Comparison of ENCODE assay signal across 23 mouse cellular contexts in genomic region chr1:186350381-186350780, GRCm38 (mm10).
DNase-seq lines count a peak whose midpoint lies in the region; TF ChIP-seq lines count a peak whose summit lies in the region.
"Had no signal": no experiment of that assay in that cellular context is flagged by ENCODE, and none has a peak within 500 bp of the region (broad histone marks: within the 10 kb centered on the region; RNA-seq: fewer than 3 reads in every experiment).

No protein-coding gene starts in this region.

- H3K27ac ChIP-seq in heart, adult 2 months: no peak overlapping the region
- H3K27ac ChIP-seq: embryonic facial prominence, embryonic 13.5 days; embryonic facial prominence, embryonic 15.5 days; forebrain, embryonic 10.5 days; forebrain, embryonic 12.5 days had no signal

- no peaks in the 10 kb centered on the region for H3K36me3 ChIP-seq in heart, adult 2 months (ENCODE audit: control insufficient read depth, insufficient read depth, low read length)
- H3K36me3 ChIP-seq: embryonic facial prominence, embryonic 13.5 days; embryonic facial prominence, embryonic 15.5 days; forebrain, embryonic 10.5 days; forebrain, embryonic 12.5 days; G1E had no signal

- TF ChIP-seq POLR2A in heart, adult 2 months (IDR thresholded peaks at IDR 0.05; ENCODE audit: insufficient read depth, low read depth, low read length): no peak

- intact Hi-C loops in heart, adult 2 months (cut with DNase I): no loop called here

- H3K27me3 ChIP-seq in heart, adult 2 months (ENCODE audit: control insufficient read depth, insufficient read depth, low read length): peaks cover 3% of the 10 kb centered on the region; the same call in 1 of the 2 replicates
- H3K27me3 ChIP-seq: CH12.LX; embryonic facial prominence, embryonic 13.5 days; embryonic facial prominence, embryonic 15.5 days; forebrain, embryonic 12.5 days; Patski had no signal

- no peak for TF ChIP-seq CTCF in heart, adult 2 months (IDR thresholded peaks at IDR 0.05)

- H3K4me3 ChIP-seq in heart, adult 2 months: no peak overlapping the region
- H3K4me3 ChIP-seq: embryonic facial prominence, embryonic 13.5 days; embryonic facial prominence, embryonic 15.5 days; erythroblast, embryonic 14.5 days; forebrain, embryonic 10.5 days; forebrain, embryonic 12.5 days had no signal

- no peak overlapping the region for H3K9ac ChIP-seq in heart, adult 2 months (ENCODE audit: low read depth, low read length)
- H3K9ac ChIP-seq: embryonic facial prominence, embryonic 13.5 days; embryonic facial prominence, embryonic 15.5 days; forebrain, embryonic 12.5 days had no signal

- peak; percentile 15 for DNase-seq in gastrocnemius, adult 18-20 months (ENCODE audit: low spot score)
- DNase-seq in gastrocnemius, adult 8-10 months (ENCODE audit: low spot score in 2 of 2): no peak
- DNase-seq in heart, adult 11 months: peak; percentile 90
- DNase-seq in heart, adult 2 months: no peak
- DNase-seq in skeletal muscle tissue, adult 2 months (ENCODE audit: low read depth, low spot score): peak; percentile 31
- DNase-seq: adrenal gland, adult 8-10 months; adrenal gland, postnatal 14 days; adrenal gland, postnatal 36 days; B cell, adult 2 months; cerebellum, adult 11-12 months; cerebellum, adult 2 months; cerebellum, adult 9-10 months; cerebellum, postnatal 10 days; cerebellum, postnatal 36 days; embryo, embryonic 11 days had no signal

- H3K4me1 ChIP-seq in heart, adult 2 months (ENCODE audit: control insufficient read depth, insufficient read depth, low read length): peaks cover 2% of the 10 kb centered on the region; the same call in 1 of the 2 replicates
- H3K4me1 ChIP-seq: embryonic facial prominence, embryonic 15.5 days; forebrain, embryonic 10.5 days; forebrain, embryonic 12.5 days had no signal

- TF ChIP-seq EP300 in heart, adult 2 months (IDR thresholded peaks at IDR 0.05; ENCODE audit: insufficient read depth, low read depth, low read length): no peak

- no peaks in the 10 kb centered on the region for H3K79me2 ChIP-seq in heart, adult 2 months (replicated peaks; ENCODE audit: control insufficient read depth, insufficient read depth, low read length)

- WGBS in heart, adult 2 months: 93% methylated on average over 4 of the region's 4 CpGs

Comparison
In these comparisons a context has a peak if more than half of its experiments do, and no peak if none do; other contexts are left out.
1. DNase-seq: peak in gastrocnemius, adult 18-20 months (single experiment), heart, adult 11 months (single experiment) and skeletal muscle tissue, adult 2 months (single experiment); none in gastrocnemius, adult 8-10 months (0 of 2) and heart, adult 2 months (0 of 2).